Mouse (Mus musculus) heart, adult 2 months (tissue): Measurements from ENCODE around the gene Itpr2. TPM values are rescaled to one million over a fixed set of nuclear protein-coding genes. Genes with fewer than 3 reads are reported as not detected.

Source experiments
- DNase-seq, 2 experiments: peaks; one replicate each; pipeline ENCODE4 v3.0.0; 2021
- H3K27ac ChIP-seq: fragments of 200-600 bp; 2 replicates; pipeline ENCODE4 v1.8.1; 2022
- H3K27me3 ChIP-seq: fragments of 200-500 bp; 2 replicates; pipeline ENCODE4 v1.6.1; 2012; ENCODE audit warnings: mild to moderate bottlenecking, low read length, inconsistent platforms, mixed read lengths; ENCODE audit not compliant: control insufficient read depth, insufficient read depth
- H3K36me3 ChIP-seq: fragments of 200-500 bp; 2 replicates; pipeline ENCODE4 v1.6.1; 2012; ENCODE audit warnings: low read length, inconsistent platforms; ENCODE audit not compliant: control insufficient read depth, insufficient read depth
- H3K4me1 ChIP-seq: fragments of 200-500 bp; 2 replicates; pipeline ENCODE4 v1.6.1; 2011; ENCODE audit warnings: low read length; ENCODE audit not compliant: control insufficient read depth, insufficient read depth
- H3K4me3 ChIP-seq: fragments of 200-600 bp; 2 replicates; pipeline ENCODE4 v1.8.1; 2022
- H3K79me2 ChIP-seq: fragments of 200-500 bp; replicated peaks from 2 replicates; pipeline ENCODE4 v1.6.1; 2012; ENCODE audit warnings: mild to moderate bottlenecking, inconsistent platforms, low read length, moderate library complexity, mixed read lengths; ENCODE audit not compliant: control insufficient read depth, insufficient read depth
- H3K9ac ChIP-seq: fragments of 200-500 bp; 2 replicates; pipeline ENCODE4 v1.6.1; 2012; ENCODE audit warnings: low read depth, mild to moderate bottlenecking, control low read depth, inconsistent platforms, low read length, mixed read lengths
- CTCF ChIP-seq: fragments of 200-600 bp; IDR thresholded peaks from 2 replicates; pipeline ENCODE4 v1.8.1; 2022; ENCODE audit warnings: antibody characterized with exemption, mild to moderate bottlenecking, moderate library complexity
- EP300 ChIP-seq: fragments of 200-500 bp; IDR thresholded peaks from 2 replicates; pipeline ENCODE4 v1.6.1; 2011; ENCODE audit warnings: low read depth, low read length, control low read depth; ENCODE audit not compliant: insufficient read depth
- POLR2A ChIP-seq: fragments of 200-500 bp; IDR thresholded peaks from 2 replicates; pipeline ENCODE4 v1.6.1; 2011; ENCODE audit warnings: mild to moderate bottlenecking, low read depth, low read length, control low read depth; ENCODE audit not compliant: insufficient read depth
- WGBS: fragments of 180-500 bp; shearing (Covaris S2); methylation state at CpG from one replicate; pipeline ENCODE4 v1.1.7; 2018; 5-methylcytosine and 5-hydroxymethylcytosine counted together
- intact Hi-C: fragments of 180-260 bp; cut with DNase I; formaldehyde crosslinking; loops from one replicate; pipeline ENCODE4 v1.15.1; 2025
- polyA plus RNA-seq: library from polyadenylated mRNA; depleted of rRNA; stranded (reverse); fragments of >200 nt; gene quantifications from 2 replicates; pipeline ENCODE4 v1.2.3, GENCODE M21; 2012
- total RNA-seq, 2 experiments: library from RNA; stranded (reverse); gene quantifications; 2 replicates each; pipeline ENCODE4 v1.2.3; 2021

Gene Itpr2
- total and polyA plus RNA-seq, 3 experiments = 6.6 to 23.7 (median 20.1) TPM

DNA sequence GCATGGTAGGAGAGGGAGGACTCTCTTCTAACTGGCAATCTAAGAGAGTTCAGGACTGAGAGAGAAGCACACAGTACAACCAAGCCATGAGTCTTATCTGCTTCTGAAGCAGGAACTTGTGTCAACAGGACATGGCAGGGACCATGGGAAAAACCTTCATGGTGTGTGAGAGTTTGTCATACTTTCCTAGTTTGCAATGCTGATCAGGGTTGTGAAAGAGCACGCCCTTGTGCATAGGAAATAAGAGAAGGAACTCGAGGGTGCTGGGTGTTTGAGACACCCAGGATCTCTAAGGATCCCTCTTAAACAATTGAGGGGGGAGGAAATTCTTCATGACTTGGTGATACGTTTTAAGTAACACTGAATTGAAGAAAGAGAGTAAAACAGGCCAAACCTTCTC lies 172.9 kb downstream of the Itpr2 start:
- TF ChIP-seq CTCF (no peak), EP300 (no peak), POLR2A (no peak)
- 69% methylated on average over 3 of the region's 3 CpGs for WGBS

DNA sequence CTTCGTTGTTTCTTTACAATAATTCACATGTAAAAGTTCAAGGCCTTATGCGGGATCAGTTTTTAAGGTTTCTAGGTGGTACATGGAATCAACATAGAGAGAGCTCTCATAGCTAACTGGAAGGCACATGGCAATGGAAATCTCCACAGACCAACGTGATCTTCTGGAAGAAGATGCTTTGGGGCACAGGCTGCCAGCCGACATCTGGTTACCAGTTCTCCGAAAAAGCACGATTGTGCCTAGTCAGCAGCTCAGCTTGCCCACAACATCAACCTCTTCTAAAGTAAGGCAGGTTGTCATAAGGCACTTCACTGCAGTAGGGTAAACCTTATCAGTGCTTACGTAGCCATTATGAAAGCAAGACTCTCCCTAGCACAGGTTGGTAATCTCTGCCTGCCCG lies 175.4 kb downstream of the Itpr2 start:
- Histone ChIP-seq H3K27me3 (no peaks in the 10 kb centered on the region), H3K4me1 (peaks cover 4% of the 10 kb centered on the region), H3K79me2 (no peaks in the 10 kb centered on the region), H3K4me3 (no peak overlapping the region), H3K9ac (no peak overlapping the region), H3K36me3 (peaks cover 5% of the 10 kb centered on the region; the same call in 1 of the 2 replicates), H3K27ac (no peak overlapping the region)
- intact Hi-C loops = no loop called here
- no peak for TF ChIP-seq EP300
- no peak for TF ChIP-seq POLR2A
- TF ChIP-seq CTCF = no peak
- DNase-seq = no peak
- WGBS = 94% methylated on average over 8 of the region's 8 CpGs

More for the DNA sequence above, 172.9 kb downstream of the Itpr2 start:
- intact Hi-C loops = no loop called here
- Histone ChIP-seq H3K9ac (no peak overlapping the region), H3K79me2 (no peaks in the 10 kb centered on the region), H3K4me1 (peaks cover 4% of the 10 kb centered on the region), H3K27ac (no peak overlapping the region), H3K4me3 (no peak overlapping the region), H3K27me3 (no peaks in the 10 kb centered on the region), H3K36me3 (no peaks in the 10 kb centered on the region)
- no peak for DNase-seq

DNA sequence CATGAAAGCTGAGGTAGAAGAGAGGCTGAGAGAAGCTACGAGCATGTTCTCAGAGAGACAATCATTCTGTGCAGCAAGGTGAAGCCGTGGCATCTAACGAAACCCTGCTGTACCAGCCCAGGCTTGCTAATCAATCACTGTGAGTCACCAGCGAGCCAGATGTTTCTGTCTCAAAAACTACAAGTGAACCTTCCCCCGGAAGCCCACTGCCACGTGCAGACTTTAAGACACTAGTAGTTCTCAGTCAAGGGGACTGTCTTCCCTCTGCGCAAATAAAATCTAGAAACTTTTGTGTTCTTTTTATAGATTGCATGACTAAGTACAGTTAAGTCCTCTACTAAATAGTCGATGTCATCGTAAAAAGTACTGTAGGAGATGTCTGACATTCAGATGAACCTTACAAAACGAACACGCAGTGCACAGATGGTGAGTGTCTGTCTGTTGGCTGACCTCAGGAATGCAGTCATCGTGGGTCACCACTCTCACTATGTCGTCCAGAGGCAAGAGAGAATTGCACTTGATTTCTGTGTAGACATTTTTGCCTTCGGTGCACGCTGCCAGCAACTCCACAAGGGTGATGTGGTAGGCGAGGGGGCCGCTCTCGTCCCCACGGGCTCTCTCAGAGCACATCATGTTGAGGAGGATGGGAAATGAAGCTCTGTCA lies 177.3 kb downstream of the Itpr2 start:
- Histone ChIP-seq H3K9ac (no peak overlapping the region), H3K4me3 (no peak overlapping the region), H3K36me3 (peaks cover 5% of the 10 kb centered on the region; the same call in 1 of the 2 replicates), H3K27ac (no peak overlapping the region), H3K27me3 (no peaks in the 10 kb centered on the region), H3K4me1 (no peaks in the 10 kb centered on the region; the same call in 1 of the 2 replicates), H3K79me2 (no peaks in the 10 kb centered on the region)
- DNase-seq = no peak
- intact Hi-C loops = no loop called here
- TF ChIP-seq POLR2A (no peak), EP300 (no peak), CTCF (no peak)
- 70% methylated on average over 19 of the region's 19 CpGs for WGBS

- WGBS = 62% methylated on average over 7 of the region's 7 CpGs
- H3K79me2 ChIP-seq = no peaks in the 10 kb centered on the region
- no peaks in the 10 kb centered on the region; the same call in 1 of the 2 replicates for H3K4me1 ChIP-seq
- no peak overlapping the region for H3K4me3 ChIP-seq
- no peak overlapping the region for H3K9ac ChIP-seq
- DNase-seq = no peak
- H3K27me3 ChIP-seq = no peaks in the 10 kb centered on the region
- TF ChIP-seq CTCF (no peak), POLR2A (no peak), EP300 (no peak)
- peaks cover 5% of the 10 kb centered on the region; the same call in 1 of the 2 replicates for H3K36me3 ChIP-seq
- intact Hi-C loops = no loop called here
- H3K27ac ChIP-seq = no peak overlapping the region
Observed at GRCm38 (mm10) chr6:146322555-146322954, 179.5 kb downstream of the Itpr2 start.

GRCm38 (mm10) chr6:146321951-146322350 lies 180.1 kb downstream of the Itpr2 start:
- Histone ChIP-seq H3K36me3 (peaks cover 5% of the 10 kb centered on the region; the same call in 1 of the 2 replicates), H3K4me1 (no peaks in the 10 kb centered on the region; the same call in 1 of the 2 replicates), H3K27ac (no peak overlapping the region), H3K4me3 (no peak overlapping the region), H3K79me2 (no peaks in the 10 kb centered on the region), H3K27me3 (no peaks in the 10 kb centered on the region), H3K9ac (no peak overlapping the region)
- intact Hi-C loops = no loop called here
- DNase-seq = no peak
- 70% methylated on average over 4 of the region's 4 CpGs for WGBS
- TF ChIP-seq EP300 (no peak), POLR2A (no peak), CTCF (no peak)

GRCm38 (mm10) chr6:146316415-146316814 lies 185.6 kb downstream of the Itpr2 start:
- WGBS = 96% methylated on average over 6 of the region's 6 CpGs
- DNase-seq = no peak
- Histone ChIP-seq H3K4me1 (no peaks in the 10 kb centered on the region), H3K9ac (no peak overlapping the region), H3K27me3 (no peaks in the 10 kb centered on the region), H3K79me2 (no peaks in the 10 kb centered on the region), H3K36me3 (no peaks in the 10 kb centered on the region), H3K4me3 (no peak overlapping the region), H3K27ac (no peak overlapping the region)
- TF ChIP-seq POLR2A = no peak
- no peak for TF ChIP-seq CTCF
- no peak for TF ChIP-seq EP300
- intact Hi-C loops = no loop called here
